Mouse (Mus musculus): ENCODE measurements around the gene Eya2. TPM values are rescaled to one million over a fixed set of nuclear protein-coding genes. Genes with fewer than 3 reads are reported as not detected.
"Not testable (repeated sequence)": the region's sequence is repeated elsewhere in the genome, so short reads cannot be mapped to it uniquely, and the experiment has no call there.

Gene Eya2
- polyA plus RNA-seq, 1 experiment from 2014 or later = 15.5 TPM

GRCm38 (mm10) chr2:165789667-165790066 lies 194.8 kb downstream of the Eya2 start:
- no peak for ATAC-seq (ENCODE audit: low FRiP score, low TSS enrichment)
- Histone ChIP-seq H3K36me3 (ENCODE audit: control insufficient read depth, insufficient read depth, low read length) (peaks cover 26% of the 10 kb centered on the region), H3K4me3 (ENCODE audit: low read depth, low read length) (no peak overlapping the region), H3K27me3 (ENCODE audit: control insufficient read depth, insufficient read depth, low read length) (no peaks in the 10 kb centered on the region), H3K9me3 (ENCODE audit: control insufficient read depth, low read length) (no peaks in the 10 kb centered on the region), H3K4me2 (replicated peaks; ENCODE audit: low read depth) (no peak overlapping the region), H3K27ac (replicated peaks) (no peak overlapping the region), H3K9ac (ENCODE audit: low read length) (no peak overlapping the region), H3K4me1 (replicated peaks; ENCODE audit: control insufficient read depth, insufficient read depth) (no peaks in the 10 kb centered on the region)
- no peak for DNase-seq (ENCODE audit: low spot score)
- no peak for TF ChIP-seq CTCF (IDR thresholded peaks at IDR 0.05; ENCODE audit: low read depth)
- TF ChIP-seq EP300 (optimal IDR thresholded peaks at IDR 0.05) = no peak
- WGBS = 92% methylated on average over 3 of the region's 3 CpGs

GRCm38 (mm10) chr2:165791026-165791425 lies 196.2 kb downstream of the Eya2 start:
- Histone ChIP-seq H3K9me3 (ENCODE audit: control insufficient read depth, low read length) (no peaks in the 10 kb centered on the region), H3K27ac (replicated peaks) (no peak overlapping the region), H3K9ac (ENCODE audit: low read length) (no peak overlapping the region), H3K4me3 (ENCODE audit: low read depth, low read length) (no peak overlapping the region), H3K4me2 (replicated peaks; ENCODE audit: low read depth) (no peak overlapping the region), H3K36me3 (ENCODE audit: control insufficient read depth, insufficient read depth, low read length) (peaks cover 22% of the 10 kb centered on the region), H3K27me3 (ENCODE audit: control insufficient read depth, insufficient read depth, low read length) (no peaks in the 10 kb centered on the region), H3K4me1 (replicated peaks; ENCODE audit: control insufficient read depth, insufficient read depth) (no peaks in the 10 kb centered on the region)
- WGBS = 44% methylated on average over 7 of the region's 7 CpGs
- no peak for DNase-seq (ENCODE audit: low spot score)
- no peak; the same call in 1 of the 2 replicates for ATAC-seq (ENCODE audit: low FRiP score, low TSS enrichment)
- TF ChIP-seq CTCF (IDR thresholded peaks at IDR 0.05; ENCODE audit: low read depth) (no peak), EP300 (optimal IDR thresholded peaks at IDR 0.05) (no peak)

GRCm38 (mm10) chr2:165791657-165792056 lies 196.8 kb downstream of the Eya2 start:
- H3K36me3 ChIP-seq (ENCODE audit: control insufficient read depth, insufficient read depth, low read length) = peaks cover 22% of the 10 kb centered on the region
- H3K9me3 ChIP-seq (ENCODE audit: control insufficient read depth, low read length) = no peaks in the 10 kb centered on the region
- 49% methylated on average over 9 of the region's 9 CpGs for WGBS
- ATAC-seq (ENCODE audit: low FRiP score, low TSS enrichment) (peak; percentile 43), DNase-seq (ENCODE audit: low spot score) (peak; percentile 61)
- TF ChIP-seq EP300 (optimal IDR thresholded peaks at IDR 0.05) = no peak
- TF ChIP-seq CTCF (IDR thresholded peaks at IDR 0.05; ENCODE audit: low read depth) = peak; percentile 89
- no peak overlapping the region for H3K9ac ChIP-seq (ENCODE audit: low read length)
- H3K4me3 ChIP-seq (ENCODE audit: low read depth, low read length) = no peak overlapping the region
- no peak overlapping the region for H3K4me2 ChIP-seq (replicated peaks; ENCODE audit: low read depth)
- no peak overlapping the region for H3K27ac ChIP-seq (replicated peaks)
- no peaks in the 10 kb centered on the region for H3K27me3 ChIP-seq (ENCODE audit: control insufficient read depth, insufficient read depth, low read length)
- H3K4me1 ChIP-seq (replicated peaks; ENCODE audit: control insufficient read depth, insufficient read depth) = no peaks in the 10 kb centered on the region

- Histone ChIP-seq H3K4me3 (ENCODE audit: low read depth, low read length) (no peak overlapping the region), H3K9me3 (ENCODE audit: control insufficient read depth, low read length) (no peaks in the 10 kb centered on the region), H3K4me1 (replicated peaks; ENCODE audit: control insufficient read depth, insufficient read depth) (no peaks in the 10 kb centered on the region), H3K27ac (replicated peaks) (no peak overlapping the region), H3K36me3 (ENCODE audit: control insufficient read depth, insufficient read depth, low read length) (peaks cover 24% of the 10 kb centered on the region), H3K4me2 (replicated peaks; ENCODE audit: low read depth) (no peak overlapping the region), H3K9ac (ENCODE audit: low read length) (no peak overlapping the region), H3K27me3 (ENCODE audit: control insufficient read depth, insufficient read depth, low read length) (no peaks in the 10 kb centered on the region)
- 83% methylated on average over 25 of the region's 25 CpGs for WGBS
- DNase-seq (ENCODE audit: low spot score) = no peak
- TF ChIP-seq EP300 (optimal IDR thresholded peaks at IDR 0.05) (no peak), CTCF (IDR thresholded peaks at IDR 0.05; ENCODE audit: low read depth) (no peak)
- ATAC-seq (ENCODE audit: low FRiP score, low TSS enrichment) = no peak
Measured at GRCm38 (mm10) chr2:165792431-165793282, 197.8 kb downstream of the Eya2 start.

- DNase-seq (ENCODE audit: low spot score) (no peak), ATAC-seq (ENCODE audit: low FRiP score, low TSS enrichment) (no peak)
- Histone ChIP-seq H3K9me3 (ENCODE audit: control insufficient read depth, low read length) (no peaks in the 10 kb centered on the region), H3K36me3 (ENCODE audit: control insufficient read depth, insufficient read depth, low read length) (peaks cover 24% of the 10 kb centered on the region), H3K4me3 (ENCODE audit: low read depth, low read length) (no peak overlapping the region), H3K9ac (ENCODE audit: low read length) (no peak overlapping the region), H3K4me2 (replicated peaks; ENCODE audit: low read depth) (no peak overlapping the region), H3K4me1 (replicated peaks; ENCODE audit: control insufficient read depth, insufficient read depth) (no peaks in the 10 kb centered on the region), H3K27me3 (ENCODE audit: control insufficient read depth, insufficient read depth, low read length) (no peaks in the 10 kb centered on the region), H3K27ac (replicated peaks) (no peak overlapping the region)
- 70% methylated on average over 3 of the region's 3 CpGs for WGBS
- TF ChIP-seq EP300 (optimal IDR thresholded peaks at IDR 0.05) (no peak), CTCF (IDR thresholded peaks at IDR 0.05; ENCODE audit: low read depth) (no peak)
Measured at GRCm38 (mm10) chr2:165793283-165793638, 198.4 kb downstream of the Eya2 start.

- Histone ChIP-seq H3K27me3 (ENCODE audit: control insufficient read depth, insufficient read depth, low read length) (no peaks in the 10 kb centered on the region), H3K4me1 (replicated peaks; ENCODE audit: control insufficient read depth, insufficient read depth) (no peaks in the 10 kb centered on the region), H3K27ac (replicated peaks) (no peak overlapping the region), H3K9me3 (ENCODE audit: control insufficient read depth, low read length) (no peaks in the 10 kb centered on the region), H3K36me3 (ENCODE audit: control insufficient read depth, insufficient read depth, low read length) (peaks cover 18% of the 10 kb centered on the region), H3K4me2 (replicated peaks; ENCODE audit: low read depth) (no peak overlapping the region), H3K4me3 (ENCODE audit: low read depth, low read length) (no peak overlapping the region), H3K9ac (ENCODE audit: low read length) (no peak overlapping the region)
- no peak for DNase-seq (ENCODE audit: low spot score)
- no peak for ATAC-seq (ENCODE audit: low FRiP score, low TSS enrichment)
- TF ChIP-seq CTCF (IDR thresholded peaks at IDR 0.05; ENCODE audit: low read depth) = no peak
- TF ChIP-seq EP300 (optimal IDR thresholded peaks at IDR 0.05) = no peak
- 64% methylated on average over 8 of the region's 8 CpGs for WGBS
Measured at GRCm38 (mm10) chr2:165797876-165798275, 203.0 kb downstream of the Eya2 start.

- H3K4me2 ChIP-seq (replicated peaks; ENCODE audit: low read depth); H3K9ac ChIP-seq (ENCODE audit: low read length); DNase-seq (ENCODE audit: low spot score); H3K27ac ChIP-seq (replicated peaks); H3K27me3 ChIP-seq (ENCODE audit: control insufficient read depth, insufficient read depth, low read length); H3K4me1 ChIP-seq (replicated peaks; ENCODE audit: control insufficient read depth, insufficient read depth); H3K4me3 ChIP-seq (ENCODE audit: low read depth, low read length); H3K9me3 ChIP-seq (ENCODE audit: control insufficient read depth, low read length); ATAC-seq (ENCODE audit: low FRiP score, low TSS enrichment): not testable (repeated sequence)
- WGBS = 84% methylated on average over 3 of the region's 3 CpGs
- H3K36me3 ChIP-seq (ENCODE audit: control insufficient read depth, insufficient read depth, low read length) = peaks cover 16% of the 10 kb centered on the region
Measured at GRCm38 (mm10) chr2:165800174-165800573, 205.3 kb downstream of the Eya2 start.
